Comparison of ENCODE assay signal across 8 mouse cellular contexts in genomic region chr13:104499116-104500040, GRCm38 (mm10).
A peak's percentile ranks its signal among the peaks of the same experiment; 100 is the strongest.
DNase-seq lines count a peak whose midpoint lies in the region; ATAC-seq and TF ChIP-seq lines count a peak whose summit lies in the region.

No protein-coding gene starts in this region.

- no peaks in the 10 kb centered on the region for H3K4me1 ChIP-seq in heart, postnatal 0 days (ENCODE audit: control insufficient read depth, insufficient read depth)
- H3K4me1 ChIP-seq in heart, embryonic 12.5 days (replicated peaks) = peaks cover 3% of the 10 kb centered on the region; the same call in 1 of the 2 replicates
- no peaks in the 10 kb centered on the region for H3K4me1 ChIP-seq in neural tube, embryonic 15.5 days

- H3K9ac ChIP-seq in heart, postnatal 0 days (replicated peaks; ENCODE audit: low read depth, low read length) = no peak overlapping the region
- no peak overlapping the region for H3K9ac ChIP-seq in heart, embryonic 12.5 days
- H3K9ac ChIP-seq in neural tube, embryonic 15.5 days (replicated peaks) = no peak overlapping the region

- no peak overlapping the region for H3K27ac ChIP-seq in heart, postnatal 0 days (ENCODE audit: low read depth)
- H3K27ac ChIP-seq in heart, embryonic 12.5 days (ENCODE audit: poor library complexity, severe bottlenecking) = no peak overlapping the region
- H3K27ac ChIP-seq in neural tube, embryonic 15.5 days (replicated peaks) = no peak overlapping the region

- H3K4me2 ChIP-seq in heart, postnatal 0 days (ENCODE audit: low read depth, low read length) = no peak overlapping the region
- H3K4me2 ChIP-seq in heart, embryonic 12.5 days = no peak overlapping the region
- H3K4me2 ChIP-seq in neural tube, embryonic 15.5 days = no peak overlapping the region

- no peak for TF ChIP-seq EP300 in heart, postnatal 0 days (IDR thresholded peaks at IDR 0.05; ENCODE audit: low read depth)

- no peaks in the 10 kb centered on the region; the same call in 1 of the 2 replicates for H3K36me3 ChIP-seq in heart, postnatal 0 days (replicated peaks; ENCODE audit: control insufficient read depth, insufficient read depth, low read length)
- H3K36me3 ChIP-seq in heart, embryonic 12.5 days = peaks cover 14% of the 10 kb centered on the region
- H3K36me3 ChIP-seq in neural tube, embryonic 15.5 days = no peaks in the 10 kb centered on the region

- peak; percentile 64; the same call in 1 of the 2 replicates for ATAC-seq in heart, postnatal 0 days (ENCODE audit: insufficient read depth, low read depth)
- ATAC-seq in heart, embryonic 12.5 days (ENCODE audit: insufficient number of reproducible peaks, low FRiP score) = no peak; the same call in 1 of the 2 replicates
- ATAC-seq in neural tube, embryonic 15.5 days (ENCODE audit: low FRiP score) = no peak
- no peak for ATAC-seq in granulocyte monocyte progenitor cell, adult 5-6 weeks (replicated peaks; ENCODE audit: poor library complexity, severe bottlenecking)

- H3K9me3 ChIP-seq in heart, postnatal 0 days (replicated peaks; ENCODE audit: control insufficient read depth, low read length) = no peaks in the 10 kb centered on the region
- no peaks in the 10 kb centered on the region for H3K9me3 ChIP-seq in heart, embryonic 12.5 days (replicated peaks)
- no peaks in the 10 kb centered on the region for H3K9me3 ChIP-seq in neural tube, embryonic 15.5 days (replicated peaks)

- no peaks in the 10 kb centered on the region for H3K27me3 ChIP-seq in heart, postnatal 0 days (ENCODE audit: control insufficient read depth, insufficient read depth, low read length)
- H3K27me3 ChIP-seq in heart, embryonic 12.5 days (replicated peaks) = no peaks in the 10 kb centered on the region
- no peaks in the 10 kb centered on the region for H3K27me3 ChIP-seq in neural tube, embryonic 15.5 days (replicated peaks)

- no peak overlapping the region for H3K4me3 ChIP-seq in heart, postnatal 0 days (ENCODE audit: low read depth, low read length)
- no peak overlapping the region for H3K4me3 ChIP-seq in heart, embryonic 12.5 days
- H3K4me3 ChIP-seq in neural tube, embryonic 15.5 days (replicated peaks) = no peak overlapping the region

- WGBS in heart, postnatal 0 days = 70% methylated on average over 9 of the region's 9 CpGs
- 78% methylated on average over 9 of the region's 9 CpGs for WGBS in heart, embryonic 12.5 days
- 71% methylated on average over 9 of the region's 9 CpGs for WGBS in neural tube, embryonic 15.5 days

- DNase-seq in heart, postnatal 0 days (ENCODE audit: low spot score) = no peak
- DNase-seq in neural tube, embryonic 10.5 days (ENCODE audit: extremely low spot score, low spot score) = peak; percentile 25
- peak; percentile 68 to 69 for DNase-seq in kidney, adult 8-10 months
- DNase-seq in layer of hippocampus, postnatal 36 days = no peak
- DNase-seq in right cerebral cortex, adult 2 months (ENCODE audit: low spot score in 2 of 2) = no peak

- no peak for TF ChIP-seq CTCF in heart, postnatal 0 days (IDR thresholded peaks at IDR 0.05; ENCODE audit: low read depth)

Comparison
In these comparisons a context has a peak if more than half of its experiments do, and no peak if none do; other contexts are left out.
1. DNase-seq: peak in neural tube, embryonic 10.5 days (single experiment) and kidney, adult 8-10 months (2 of 2); none in heart, postnatal 0 days (single experiment), layer of hippocampus, postnatal 36 days (0 of 2) and right cerebral cortex, adult 2 months (0 of 2).